Mouse (Mus musculus) testis, adult 2 months (tissue): ENCODE measurements at regions not wholly inside any gene's neighbourhood (a gene's known extent, or its start where the extent isn't known, plus 50 kb on each side); places are given as distances from the start of the nearest gene placed in this dataset.

Source experiments
- CTCF ChIP-seq: fragments of 200-500 bp; IDR thresholded peaks from 2 replicates; pipeline ENCODE4 v1.5.1; 2012; ENCODE audit warnings: low read depth, mild to moderate bottlenecking, inconsistent platforms, low read length, moderate library complexity; ENCODE audit not compliant: control insufficient read depth, insufficient read depth, insufficient replicate concordance
- POLR2A ChIP-seq: fragments of 200-500 bp; IDR thresholded peaks from 2 replicates; pipeline ENCODE4 v1.6.1; 2012; ENCODE audit warnings: low read depth, mild to moderate bottlenecking, inconsistent platforms, low read length, moderate library complexity; ENCODE audit not compliant: control insufficient read depth

DNA sequence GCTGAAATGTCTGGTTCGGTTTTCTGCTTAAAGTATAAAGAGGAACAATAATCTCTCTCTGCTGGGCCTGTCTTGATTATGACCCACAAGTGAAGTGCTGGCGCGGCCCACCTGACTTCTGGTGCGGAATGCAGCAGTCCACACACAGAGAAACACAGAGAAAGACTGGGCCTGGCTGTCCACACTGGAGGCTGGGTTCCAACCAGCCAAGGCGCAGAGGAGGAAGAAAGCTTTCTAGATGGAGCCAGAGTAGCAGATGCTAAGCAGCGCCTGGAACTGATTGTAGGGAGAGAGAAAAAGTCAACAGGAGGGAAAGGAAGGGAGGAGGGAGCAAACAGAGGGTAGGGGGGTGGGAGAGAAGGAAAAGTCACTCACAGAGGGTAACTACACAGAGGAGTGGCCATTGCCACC is 208.4 kb upstream of the Serp2 start:
- no peak for TF ChIP-seq POLR2A
- no peak for TF ChIP-seq CTCF
